Mouse (Mus musculus) cortical plate, adult 2 months (tissue): ENCODE measurements around the gene Kif16b. TPM values are rescaled to one million over a fixed set of nuclear protein-coding genes. Genes with fewer than 3 reads are reported as not detected.

ENCODE experiments used
- H3K27ac ChIP-seq: fragments of 200-500 bp; 2 replicates; pipeline ENCODE4 v1.5.1; 2012; ENCODE audit warnings: low read length, control low read depth, inconsistent platforms; ENCODE audit not compliant: insufficient read depth
- H3K4me1 ChIP-seq: fragments of 200-500 bp; 2 replicates; pipeline ENCODE4 v1.6.1; 2011; ENCODE audit warnings: low read length; ENCODE audit not compliant: control insufficient read depth, insufficient read depth
- H3K4me3 ChIP-seq: fragments of 200-500 bp; 2 replicates; pipeline ENCODE4 v1.5.1; 2011; ENCODE audit warnings: mild to moderate bottlenecking, low read length, control low read depth; ENCODE audit not compliant: insufficient read depth
- CTCF ChIP-seq: fragments of 200-500 bp; IDR thresholded peaks from 2 replicates; pipeline ENCODE4 v1.5.1; 2011; ENCODE audit warnings: mild to moderate bottlenecking, control low read depth, low read length; ENCODE audit not compliant: insufficient read depth; ENCODE audit errors: extremely low read depth
- POLR2A ChIP-seq: fragments of 200-500 bp; IDR thresholded peaks from 2 replicates; pipeline ENCODE4 v1.6.1; 2011; ENCODE audit warnings: mild to moderate bottlenecking, low read length, control low read depth; ENCODE audit not compliant: insufficient read depth; ENCODE audit errors: extremely low read depth
- polyA plus RNA-seq: library from polyadenylated mRNA; depleted of rRNA; stranded (reverse); fragments of >200 nt; gene quantifications from 2 replicates; pipeline ENCODE4 v1.2.3, GENCODE M21; 2012

Gene Kif16b
- polyA plus RNA-seq, 1 experiment = 8.1 TPM

DNA sequence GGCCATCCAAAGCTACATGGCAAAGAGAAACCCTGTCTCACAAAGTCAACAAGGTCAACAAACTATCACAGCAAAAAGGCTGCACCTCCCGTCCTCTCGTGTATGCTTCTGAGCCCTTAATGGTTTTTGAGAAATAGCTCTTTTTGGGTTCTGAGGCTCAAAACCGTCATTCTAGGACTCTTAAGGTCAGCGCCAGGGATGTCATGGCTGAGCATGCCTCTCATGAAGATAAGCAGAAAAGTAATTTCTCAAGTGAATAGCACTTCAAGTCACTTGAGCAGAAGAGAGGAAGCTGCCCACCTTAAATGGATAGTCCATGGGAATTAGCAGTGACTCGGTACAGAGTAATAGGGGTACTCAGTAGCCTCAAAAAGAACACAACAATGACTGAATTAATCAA, 291.1 kb downstream of the Kif16b start:
- no peak for TF ChIP-seq POLR2A
- no peak for TF ChIP-seq CTCF
- H3K4me1 ChIP-seq = no peaks in the 10 kb centered on the region
- no peak overlapping the region for H3K4me3 ChIP-seq
- no peak overlapping the region for H3K27ac ChIP-seq

- Histone ChIP-seq H3K27ac (no peak overlapping the region), H3K4me3 (no peak overlapping the region), H3K4me1 (no peaks in the 10 kb centered on the region)
- TF ChIP-seq CTCF (no peak), POLR2A (no peak)
Measured at GRCm38 (mm10) chr2:142608778-142609177, 292.6 kb downstream of the Kif16b start.

GRCm38 (mm10) chr2:142604762-142605161, 296.6 kb downstream of the Kif16b start:
- TF ChIP-seq POLR2A = no peak
- no peak for TF ChIP-seq CTCF
- H3K27ac ChIP-seq = no peak overlapping the region
- H3K4me1 ChIP-seq = no peaks in the 10 kb centered on the region
- no peak overlapping the region for H3K4me3 ChIP-seq

- no peak overlapping the region for H3K4me3 ChIP-seq
- no peaks in the 10 kb centered on the region for H3K4me1 ChIP-seq
- H3K27ac ChIP-seq = no peak overlapping the region
- TF ChIP-seq CTCF = no peak
- no peak for TF ChIP-seq POLR2A
Measured at GRCm38 (mm10) chr2:142603210-142603609, 298.1 kb downstream of the Kif16b start.

- Histone ChIP-seq H3K4me3 (no peak overlapping the region), H3K4me1 (no peaks in the 10 kb centered on the region), H3K27ac (no peak overlapping the region)
- no peak for TF ChIP-seq CTCF
- TF ChIP-seq POLR2A = no peak
Measured at GRCm38 (mm10) chr2:142599235-142599634, 302.1 kb downstream of the Kif16b start.

GRCm38 (mm10) chr2:142596176-142597170, 304.9 kb downstream of the Kif16b start:
- Histone ChIP-seq H3K4me3 (no peak overlapping the region), H3K4me1 (no peaks in the 10 kb centered on the region), H3K27ac (no peak overlapping the region)
- no peak for TF ChIP-seq POLR2A

DNA sequence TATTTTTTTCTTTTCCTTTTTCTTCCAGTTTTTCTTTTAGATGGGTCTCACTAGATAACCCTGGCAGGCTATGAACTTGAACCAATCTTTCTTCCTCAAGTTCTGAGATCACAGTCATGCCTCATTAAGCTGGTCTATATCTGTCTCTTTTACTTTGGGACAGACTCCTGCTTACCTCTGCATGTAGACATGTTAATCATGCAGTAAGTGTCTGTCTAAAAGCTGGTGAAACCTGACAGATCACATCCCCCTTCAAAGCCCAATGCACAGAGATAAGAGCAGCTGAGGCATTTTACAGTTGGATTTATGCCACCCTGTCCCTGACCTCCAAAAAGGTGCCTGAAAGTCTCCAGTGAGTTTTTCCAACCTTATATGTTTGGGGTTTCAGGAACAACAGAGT, 310.4 kb downstream of the Kif16b start:
- TF ChIP-seq POLR2A (no peak), CTCF (no peak)
- Histone ChIP-seq H3K4me3 (no peak overlapping the region), H3K4me1 (no peaks in the 10 kb centered on the region; the same call in 1 of the 2 replicates), H3K27ac (no peak overlapping the region)

- no peak for TF ChIP-seq CTCF
- H3K4me1 ChIP-seq = no peaks in the 10 kb centered on the region; the same call in 1 of the 2 replicates
- no peak overlapping the region for H3K4me3 ChIP-seq
- H3K27ac ChIP-seq = no peak overlapping the region
Measured at GRCm38 (mm10) chr2:142590284-142590724, 311.0 kb downstream of the Kif16b start.

GRCm38 (mm10) chr2:142589403-142590283, 311.7 kb downstream of the Kif16b start:
- no peaks in the 10 kb centered on the region; the same call in 1 of the 2 replicates for H3K4me1 ChIP-seq
- no peak overlapping the region for H3K27ac ChIP-seq
- TF ChIP-seq POLR2A (no peak), CTCF (no peak)
- no peak overlapping the region for H3K4me3 ChIP-seq
